Mouse (Mus musculus): ENCODE measurements at regions not wholly inside any gene's neighbourhood (a gene's known extent, or its start where the extent isn't known, plus 50 kb on each side); places are given as distances from the start of the nearest gene placed in this dataset.

DNA sequence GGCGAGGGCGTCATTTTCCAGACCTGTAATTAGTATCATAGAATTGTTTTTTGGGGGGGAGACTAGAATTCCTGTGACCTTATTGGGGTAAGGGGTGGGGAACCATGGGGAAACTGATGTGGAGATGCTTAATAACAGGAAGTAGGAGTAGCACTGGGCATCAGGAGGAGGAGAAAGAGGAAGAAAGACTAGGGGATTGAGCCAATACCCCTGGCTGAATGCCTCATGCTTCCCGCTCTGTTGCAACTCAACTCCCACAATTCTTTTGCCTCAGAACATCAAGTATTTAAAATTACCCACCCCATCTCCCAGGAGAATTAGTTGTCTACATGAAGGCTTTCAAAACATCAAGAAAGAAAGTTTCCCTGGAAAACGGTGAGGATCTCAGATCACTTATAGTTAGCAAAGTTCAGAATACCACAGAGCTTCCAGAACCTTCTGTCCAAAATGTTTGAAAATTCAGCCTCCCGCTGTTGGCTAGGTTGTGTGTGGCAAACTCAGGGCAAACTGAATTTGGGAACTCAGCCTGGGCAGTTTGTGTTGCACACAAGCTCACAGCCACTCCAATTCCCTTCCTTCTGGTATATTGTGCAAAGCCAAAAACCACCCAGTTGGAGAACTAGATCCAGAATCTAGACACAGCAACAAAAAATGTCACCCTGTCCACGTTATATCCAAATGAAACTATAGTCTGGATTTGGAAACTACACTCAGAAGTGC lies 209.8 kb downstream of the Icos start:
- Histone ChIP-seq H3K9me3 (ENCODE audit: control insufficient read depth, low read length) (no peaks in the 10 kb centered on the region), H3K4me1 (replicated peaks; ENCODE audit: control insufficient read depth, insufficient read depth, low read length) (no peaks in the 10 kb centered on the region), H3K27me3 (ENCODE audit: control insufficient read depth, insufficient read depth, low read length) (no peaks in the 10 kb centered on the region), H3K4me2 (replicated peaks) (no peak overlapping the region), H3K4me3 (replicated peaks; ENCODE audit: low read length) (no peak overlapping the region), H3K27ac (no peak overlapping the region), H3K36me3 (replicated peaks; ENCODE audit: control insufficient read depth, insufficient read depth) (no peaks in the 10 kb centered on the region), H3K9ac (no peak overlapping the region)
- ATAC-seq (ENCODE audit: low FRiP score), result no peak
- DNase-seq (ENCODE audit: low spot score), result no peak
- 89% methylated on average over 6 of the region's 6 CpGs for WGBS

DNA sequence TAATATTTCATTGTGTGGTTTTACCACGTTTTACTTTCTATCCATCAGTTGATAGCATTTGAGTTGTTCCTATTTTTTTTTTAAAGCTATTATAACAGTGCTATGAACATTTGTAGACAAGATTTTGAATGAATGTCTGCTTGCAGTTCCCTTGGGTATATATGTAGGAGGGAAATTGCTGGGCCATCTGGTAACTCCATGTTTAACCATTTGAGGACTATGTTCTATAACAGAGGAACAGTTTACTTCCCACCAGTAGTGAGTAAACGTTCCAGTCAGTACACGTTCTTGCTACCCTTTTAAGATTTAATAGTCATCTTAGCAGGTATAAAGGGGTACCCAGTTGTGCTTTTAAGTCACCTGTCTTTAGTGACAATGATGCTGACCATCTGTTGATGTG lies 213.2 kb downstream of the Icos start:
- Histone ChIP-seq H3K4me1 (replicated peaks; ENCODE audit: control insufficient read depth, insufficient read depth, low read length) (no peaks in the 10 kb centered on the region), H3K27ac (no peak overlapping the region), H3K9ac (no peak overlapping the region), H3K9me3 (ENCODE audit: control insufficient read depth, low read length) (no peaks in the 10 kb centered on the region), H3K4me3 (replicated peaks; ENCODE audit: low read length) (no peak overlapping the region), H3K4me2 (replicated peaks) (no peak overlapping the region), H3K27me3 (ENCODE audit: control insufficient read depth, insufficient read depth, low read length) (no peaks in the 10 kb centered on the region), H3K36me3 (replicated peaks; ENCODE audit: control insufficient read depth, insufficient read depth) (no peaks in the 10 kb centered on the region)
- DNase-seq (ENCODE audit: low spot score), result no peak
- ATAC-seq (ENCODE audit: low FRiP score), result no peak
- 79% methylated on average over 3 of the region's 3 CpGs for WGBS

DNA sequence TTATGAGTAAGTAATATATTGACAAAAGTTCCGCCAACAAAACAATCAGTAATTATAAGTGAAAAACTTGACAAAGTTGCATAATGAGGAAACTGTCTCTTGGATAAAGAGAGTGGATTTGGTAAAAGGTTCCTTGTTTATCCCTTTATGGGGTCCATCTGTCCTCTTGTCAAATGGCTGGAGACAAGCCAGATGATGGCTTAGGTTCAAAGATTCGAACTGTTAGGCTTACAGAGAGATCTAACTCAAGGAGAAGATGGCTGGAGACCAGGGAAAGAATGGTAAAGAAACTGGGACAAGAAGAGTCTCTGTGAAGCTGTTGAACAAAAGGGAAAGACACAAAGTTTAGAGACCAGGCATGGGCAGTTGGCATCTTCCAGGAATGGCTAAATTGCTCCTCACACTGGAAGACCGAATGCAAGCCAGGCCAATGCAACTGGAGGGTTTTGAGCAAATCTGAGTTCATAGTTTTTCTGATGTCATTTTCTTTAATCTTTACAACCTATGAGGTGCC lies 220.9 kb downstream of the Icos start:
- Histone ChIP-seq H3K4me3 (replicated peaks; ENCODE audit: low read length) (no peak overlapping the region), H3K4me1 (replicated peaks; ENCODE audit: control insufficient read depth, insufficient read depth, low read length) (0 out of 2 replicates have a peak, but pooled peaks cover under 1% of the 10 kb centered on the region), H3K9ac (no peak overlapping the region), H3K36me3 (replicated peaks; ENCODE audit: control insufficient read depth, insufficient read depth) (no peaks in the 10 kb centered on the region), H3K4me2 (replicated peaks) (no peak overlapping the region), H3K27me3 (ENCODE audit: control insufficient read depth, insufficient read depth, low read length) (no peaks in the 10 kb centered on the region), H3K9me3 (ENCODE audit: control insufficient read depth, low read length) (no peaks in the 10 kb centered on the region), H3K27ac (no peak overlapping the region)
- ATAC-seq (ENCODE audit: low FRiP score), result no peak
- DNase-seq (ENCODE audit: low spot score), result peak; percentile 41
- WGBS, result 76% methylated on average over 3 of the region's 3 CpGs

DNA sequence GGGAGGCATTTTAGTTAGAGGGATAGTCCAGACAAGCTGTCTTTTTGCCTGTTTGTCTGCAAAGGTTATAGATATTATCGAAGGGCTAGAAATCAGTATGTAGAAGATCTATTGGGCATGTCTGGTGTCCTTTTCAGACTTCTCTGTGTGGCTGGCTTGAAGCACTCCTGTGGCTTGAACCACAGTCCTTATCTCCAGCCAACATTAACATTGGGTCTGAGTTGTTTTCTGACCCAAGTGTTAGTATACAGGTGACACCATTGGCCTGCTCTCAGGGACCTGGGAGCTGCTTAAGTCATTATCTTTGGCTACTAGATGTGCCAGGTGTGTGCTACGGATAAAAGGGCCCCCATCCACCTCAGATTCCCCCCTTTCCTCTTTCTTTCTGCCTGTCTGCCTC lies 223.3 kb downstream of the Icos start:
- Histone ChIP-seq H3K27ac (no peak overlapping the region), H3K36me3 (replicated peaks; ENCODE audit: control insufficient read depth, insufficient read depth) (no peaks in the 10 kb centered on the region), H3K4me3 (replicated peaks; ENCODE audit: low read length) (no peak overlapping the region), H3K9ac (no peak overlapping the region), H3K4me1 (replicated peaks; ENCODE audit: control insufficient read depth, insufficient read depth, low read length) (peaks cover 11% of the 10 kb centered on the region; the same call in 1 of the 2 replicates), H3K9me3 (ENCODE audit: control insufficient read depth, low read length) (no peaks in the 10 kb centered on the region), H3K27me3 (ENCODE audit: control insufficient read depth, insufficient read depth, low read length) (no peaks in the 10 kb centered on the region), H3K4me2 (replicated peaks) (no peak overlapping the region)
- 73% methylated on average over 2 of the region's 2 CpGs for WGBS
- no peak for DNase-seq (ENCODE audit: low spot score)
- no peak for ATAC-seq (ENCODE audit: low FRiP score)

DNA sequence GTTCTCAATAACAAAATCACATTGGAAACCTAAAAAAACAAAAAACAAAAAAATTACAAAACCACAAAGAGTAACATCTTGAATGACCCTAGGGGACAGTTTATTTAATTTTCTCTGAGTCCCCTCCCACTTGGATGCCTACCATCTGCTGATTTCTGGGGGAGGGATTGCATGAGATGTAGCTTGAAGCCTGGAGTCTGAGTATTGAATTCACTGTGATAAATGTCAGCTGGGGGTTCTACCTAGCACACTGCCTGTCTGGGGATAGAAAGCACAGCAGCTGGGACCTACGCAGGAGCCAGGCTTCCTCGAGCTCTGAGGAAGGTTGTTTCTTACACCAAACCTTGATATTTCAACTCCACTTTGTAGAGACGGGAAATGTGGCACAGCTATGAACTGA lies 224.4 kb downstream of the Icos start:
- ATAC-seq (ENCODE audit: low FRiP score), result no peak
- no peak for DNase-seq (ENCODE audit: low spot score)

GRCm38 (mm10) chr1:61203170-61203569 lies 225.4 kb downstream of the Icos start:
- ATAC-seq (ENCODE audit: low FRiP score), result no peak
- DNase-seq (ENCODE audit: low spot score), result no peak
- peaks cover 11% of the 10 kb centered on the region; the same call in 1 of the 2 replicates for H3K4me1 ChIP-seq (replicated peaks; ENCODE audit: control insufficient read depth, insufficient read depth, low read length)
- H3K27ac ChIP-seq, result no peak overlapping the region
- no peak overlapping the region for H3K9ac ChIP-seq
- 35% methylated on average over 15 of the region's 15 CpGs for WGBS
- no peak overlapping the region for H3K4me3 ChIP-seq (replicated peaks; ENCODE audit: low read length)
- H3K9me3 ChIP-seq (ENCODE audit: control insufficient read depth, low read length), result no peaks in the 10 kb centered on the region
- no peaks in the 10 kb centered on the region for H3K27me3 ChIP-seq (ENCODE audit: control insufficient read depth, insufficient read depth, low read length)
- no peak overlapping the region for H3K4me2 ChIP-seq (replicated peaks)
- no peaks in the 10 kb centered on the region for H3K36me3 ChIP-seq (replicated peaks; ENCODE audit: control insufficient read depth, insufficient read depth)

More for the DNA sequence above, 224.4 kb downstream of the Icos start:
- 53% methylated on average over 3 of the region's 3 CpGs for WGBS
- H3K27me3 ChIP-seq (ENCODE audit: control insufficient read depth, insufficient read depth, low read length), result no peaks in the 10 kb centered on the region
- H3K27ac ChIP-seq, result no peak overlapping the region
- no peaks in the 10 kb centered on the region for H3K36me3 ChIP-seq (replicated peaks; ENCODE audit: control insufficient read depth, insufficient read depth)
- H3K9ac ChIP-seq, result no peak overlapping the region
- H3K4me3 ChIP-seq (replicated peaks; ENCODE audit: low read length), result no peak overlapping the region
- peaks cover 11% of the 10 kb centered on the region; the same call in 1 of the 2 replicates for H3K4me1 ChIP-seq (replicated peaks; ENCODE audit: control insufficient read depth, insufficient read depth, low read length)
- H3K4me2 ChIP-seq (replicated peaks), result no peak overlapping the region
- no peaks in the 10 kb centered on the region for H3K9me3 ChIP-seq (ENCODE audit: control insufficient read depth, low read length)

DNA sequence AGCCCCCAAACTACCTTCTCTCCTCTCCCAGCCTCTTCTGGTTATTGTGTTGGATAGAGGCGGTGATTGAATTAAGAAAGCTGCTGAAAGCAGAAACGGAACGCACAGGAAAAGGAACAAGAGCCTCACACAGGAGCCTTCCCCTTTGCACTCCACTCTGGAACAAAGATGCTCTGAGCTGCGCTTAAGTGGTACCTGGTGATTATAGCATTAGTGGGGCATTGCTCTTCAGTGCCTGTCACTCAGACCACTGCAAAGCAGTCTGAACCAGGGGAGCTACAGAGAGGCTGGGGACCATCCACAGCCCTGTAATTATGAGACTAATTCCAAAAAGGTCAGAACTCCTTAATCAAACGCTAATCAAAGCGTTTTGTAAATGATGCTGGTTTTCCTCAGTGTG lies 225.9 kb downstream of the Icos start:
- DNase-seq (ENCODE audit: low spot score), result no peak
- ATAC-seq (ENCODE audit: low FRiP score), result no peak
- Histone ChIP-seq H3K36me3 (replicated peaks; ENCODE audit: control insufficient read depth, insufficient read depth) (no peaks in the 10 kb centered on the region), H3K9me3 (ENCODE audit: control insufficient read depth, low read length) (no peaks in the 10 kb centered on the region), H3K27ac (no peak overlapping the region), H3K27me3 (ENCODE audit: control insufficient read depth, insufficient read depth, low read length) (no peaks in the 10 kb centered on the region), H3K4me1 (replicated peaks; ENCODE audit: control insufficient read depth, insufficient read depth, low read length) (peaks cover 11% of the 10 kb centered on the region; the same call in 1 of the 2 replicates), H3K4me2 (replicated peaks) (no peak overlapping the region), H3K9ac (no peak overlapping the region), H3K4me3 (replicated peaks; ENCODE audit: low read length) (no peak overlapping the region)
- WGBS, result 21% methylated on average over 6 of the region's 6 CpGs

GRCm38 (mm10) chr1:61205137-61205536 lies 227.4 kb downstream of the Icos start:
- Histone ChIP-seq H3K4me1 (replicated peaks; ENCODE audit: control insufficient read depth, insufficient read depth, low read length) (peaks cover 11% of the 10 kb centered on the region; the same call in 1 of the 2 replicates), H3K4me2 (replicated peaks) (no peak overlapping the region), H3K27me3 (ENCODE audit: control insufficient read depth, insufficient read depth, low read length) (no peaks in the 10 kb centered on the region), H3K27ac (0 out of 2 replicates have a peak overlapping the region, but pooled peaks have one; percentile 47), H3K9ac (no peak overlapping the region), H3K4me3 (replicated peaks; ENCODE audit: low read length) (no peak overlapping the region), H3K9me3 (ENCODE audit: control insufficient read depth, low read length) (no peaks in the 10 kb centered on the region), H3K36me3 (replicated peaks; ENCODE audit: control insufficient read depth, insufficient read depth) (no peaks in the 10 kb centered on the region)
- peak; percentile 55; the same call in 1 of the 2 replicates for ATAC-seq (ENCODE audit: low FRiP score)
- WGBS, result 34% methylated on average over 5 of the region's 5 CpGs
- DNase-seq (ENCODE audit: low spot score), result no peak

- H3K27me3 ChIP-seq (ENCODE audit: control insufficient read depth, insufficient read depth, low read length), result no peaks in the 10 kb centered on the region
- no peak for ATAC-seq (ENCODE audit: low FRiP score)
- DNase-seq (ENCODE audit: low spot score), result no peak
- no peak overlapping the region for H3K9ac ChIP-seq
- no peaks in the 10 kb centered on the region for H3K9me3 ChIP-seq (ENCODE audit: control insufficient read depth, low read length)
- 90% methylated on average over 6 of the region's 6 CpGs for WGBS
- H3K4me2 ChIP-seq (replicated peaks), result no peak overlapping the region
- no peak overlapping the region for H3K4me3 ChIP-seq (replicated peaks; ENCODE audit: low read length)
- H3K36me3 ChIP-seq (replicated peaks; ENCODE audit: control insufficient read depth, insufficient read depth), result no peaks in the 10 kb centered on the region
- peaks cover 11% of the 10 kb centered on the region; the same call in 1 of the 2 replicates for H3K4me1 ChIP-seq (replicated peaks; ENCODE audit: control insufficient read depth, insufficient read depth, low read length)
- H3K27ac ChIP-seq, result no peak overlapping the region
These were observed 229.2 kb downstream of the Icos start for GRCm38 (mm10) chr1:61206861-61207380.

Measured in hindbrain, embryonic 14.5 days (tissue).